Mouse (Mus musculus): ENCODE data around the gene Il15.
A peak's percentile ranks its signal among the peaks of the same experiment; 100 is the strongest.

Il15 gene

DNA sequence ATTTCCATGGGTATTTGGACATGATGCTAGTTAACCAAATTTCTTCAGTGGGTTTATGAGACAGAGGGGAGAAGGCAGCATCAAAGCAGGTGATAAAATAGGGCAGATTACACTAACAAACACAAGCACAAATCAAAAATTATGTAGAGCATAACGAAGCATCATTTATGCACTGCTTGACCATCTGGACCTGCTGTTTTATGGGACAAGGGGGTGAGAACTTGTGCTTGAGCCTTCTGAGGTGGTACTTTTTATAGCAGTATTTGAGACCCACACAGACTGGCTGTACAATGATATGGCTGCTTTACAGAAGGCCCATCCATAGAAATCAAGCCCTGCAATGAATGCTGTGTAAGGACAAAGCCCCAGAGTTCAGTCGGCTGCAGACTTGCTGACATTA, 46.9 kb downstream of the Il15 start:
- no peak for DNase-seq

GRCm38 (mm10) chr8:82351268-82351943, 51.6 kb downstream of the Il15 start:
- peak; percentile 68 for DNase-seq

GRCm38 (mm10) chr8:82349299-82349698, 53.7 kb downstream of the Il15 start:
- no peak for DNase-seq

DNA sequence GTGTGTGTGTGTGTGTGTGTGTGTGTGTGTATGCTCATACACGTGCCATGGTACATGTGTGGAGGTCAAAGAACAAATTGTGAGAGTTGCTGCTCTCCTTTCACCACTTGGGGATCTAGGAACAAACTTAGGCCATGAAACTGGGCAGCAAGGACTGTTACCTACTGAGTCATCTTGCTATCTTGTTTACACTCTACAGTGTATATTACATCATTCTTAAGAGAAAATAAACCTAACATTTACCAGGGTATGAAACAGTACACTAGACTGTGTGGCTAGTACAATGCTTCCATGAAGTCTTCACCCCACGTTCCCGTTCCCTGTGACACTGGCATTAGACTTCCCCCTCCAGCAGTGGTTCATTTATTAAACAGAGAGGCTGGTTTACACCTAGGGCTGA, 56.5 kb downstream of the Il15 start:
- no peak for DNase-seq

- DNase-seq, result no peak
Measured at GRCm38 (mm10) chr8:82331675-82332234, 71.3 kb downstream of the Il15 start.

DNA sequence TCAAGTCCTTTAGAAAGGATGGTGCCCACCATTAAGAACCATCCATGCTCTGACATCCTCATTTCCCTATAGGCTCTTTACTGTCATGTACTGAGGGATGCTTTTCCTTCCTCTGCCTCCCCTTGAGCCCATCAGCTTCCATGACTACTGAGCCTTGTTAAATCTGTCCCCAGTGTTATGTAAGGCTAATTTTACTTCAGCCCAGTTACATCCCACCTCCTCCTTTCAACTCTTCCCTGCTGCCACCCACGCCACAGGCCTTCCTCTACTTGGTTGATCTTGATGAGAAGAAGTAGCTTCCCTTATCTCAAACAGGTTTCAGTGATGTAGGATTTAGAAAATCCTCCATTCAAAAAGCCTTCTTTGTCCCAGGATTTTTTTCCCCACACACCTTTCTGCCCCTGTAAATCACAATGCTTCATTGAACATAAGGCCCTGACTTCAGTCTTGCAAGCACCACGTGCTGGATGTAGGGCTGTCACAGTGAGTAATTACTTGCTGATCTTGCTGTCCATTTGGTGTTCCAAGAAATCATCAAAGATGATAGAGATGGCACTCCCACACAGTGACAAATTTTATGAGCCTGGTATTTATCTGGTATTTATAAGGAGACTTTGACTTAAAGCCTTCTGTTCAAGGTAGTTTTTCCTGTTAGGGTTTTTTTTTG, 74.9 kb downstream of the Il15 start:
- no peak for DNase-seq

- peak; percentile 7 for DNase-seq
Measured at GRCm38 (mm10) chr8:82326061-82326460, 77.0 kb downstream of the Il15 start.

DNA sequence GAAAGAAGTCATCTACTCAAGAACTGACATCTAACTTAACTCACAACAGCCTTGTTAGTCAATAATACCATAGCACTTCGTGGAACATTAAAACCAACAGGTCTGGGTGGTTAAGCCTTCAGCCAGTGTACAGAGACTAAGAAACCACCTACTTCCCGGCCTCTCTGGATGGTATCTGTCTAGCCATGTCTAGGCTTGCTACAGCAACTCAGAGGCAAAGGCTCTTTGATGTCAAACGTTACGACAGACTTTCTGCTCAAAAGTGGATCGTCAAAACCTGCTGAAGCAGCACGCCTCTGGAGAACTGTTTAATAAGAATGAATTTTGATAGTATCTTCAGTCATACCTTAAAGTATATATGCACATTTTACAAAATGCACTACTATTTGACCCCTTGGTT, 77.4 kb downstream of the Il15 start:
- DNase-seq, result no peak

GRCm38 (mm10) chr8:82317446-82317845, 85.6 kb downstream of the Il15 start:
- DNase-seq, result no peak

DNA sequence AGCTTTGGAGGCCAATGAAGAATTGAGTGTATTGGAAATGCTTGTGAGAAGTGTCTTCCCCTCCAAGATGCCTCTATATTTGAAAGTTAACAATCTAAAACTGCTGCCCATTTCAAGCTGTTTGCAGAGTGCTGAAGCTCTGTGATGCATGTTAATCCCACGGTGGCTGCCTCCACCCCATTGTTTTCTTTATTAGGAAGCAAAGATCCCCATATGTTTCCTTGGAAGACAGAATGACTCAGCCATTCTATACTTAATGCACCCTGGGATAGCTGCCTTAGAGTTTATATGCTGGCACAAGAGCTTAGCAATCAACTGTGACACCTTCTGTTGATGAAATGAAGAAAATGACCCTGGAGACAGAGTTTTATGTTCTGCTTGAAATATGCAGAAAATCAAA, 96.6 kb downstream of the Il15 start:
- no peak for DNase-seq

DNA sequence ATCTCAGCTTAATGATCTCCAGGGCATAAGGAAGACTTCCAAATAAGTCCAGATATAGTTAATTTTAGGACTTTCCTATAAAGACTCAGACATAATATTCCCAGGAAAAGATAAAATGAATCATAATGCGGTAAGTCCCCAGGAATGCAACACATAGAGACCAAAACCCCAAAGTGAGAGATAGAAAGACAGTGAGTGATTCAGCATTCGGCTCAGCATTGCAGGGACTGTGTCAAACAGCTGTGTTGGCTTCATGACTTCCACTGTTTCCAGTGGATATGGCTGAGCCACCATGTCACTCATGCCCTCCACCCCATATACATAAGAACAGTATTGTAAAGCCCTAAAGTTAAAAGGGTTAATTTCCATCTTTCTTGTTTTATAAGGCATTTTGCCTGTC, 106.8 kb downstream of the Il15 start:
- DNase-seq, result no peak

- DNase-seq, result no peak
Measured at GRCm38 (mm10) chr8:82291659-82292058, 111.4 kb downstream of the Il15 start.

DNA sequence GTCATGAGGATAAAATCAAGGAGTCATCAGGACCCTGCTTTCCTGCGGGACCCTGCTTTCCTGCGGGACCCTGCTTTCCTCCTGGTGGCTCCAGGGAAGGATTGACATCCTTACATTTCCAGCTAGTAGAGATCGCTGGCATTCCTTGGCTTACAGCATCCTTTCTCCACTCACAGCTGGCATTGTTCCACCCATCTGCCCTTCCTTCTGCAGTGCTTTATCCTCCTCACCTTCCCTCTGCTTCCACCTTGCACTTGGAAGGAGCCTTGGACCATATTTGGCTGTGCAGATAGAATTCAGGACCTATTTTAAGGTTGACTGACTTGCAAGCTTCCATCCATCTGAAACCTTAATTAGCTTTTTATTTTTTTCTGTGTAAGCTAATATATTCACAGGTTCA, 117.2 kb downstream of the Il15 start:
- DNase-seq, result no peak

DNA sequence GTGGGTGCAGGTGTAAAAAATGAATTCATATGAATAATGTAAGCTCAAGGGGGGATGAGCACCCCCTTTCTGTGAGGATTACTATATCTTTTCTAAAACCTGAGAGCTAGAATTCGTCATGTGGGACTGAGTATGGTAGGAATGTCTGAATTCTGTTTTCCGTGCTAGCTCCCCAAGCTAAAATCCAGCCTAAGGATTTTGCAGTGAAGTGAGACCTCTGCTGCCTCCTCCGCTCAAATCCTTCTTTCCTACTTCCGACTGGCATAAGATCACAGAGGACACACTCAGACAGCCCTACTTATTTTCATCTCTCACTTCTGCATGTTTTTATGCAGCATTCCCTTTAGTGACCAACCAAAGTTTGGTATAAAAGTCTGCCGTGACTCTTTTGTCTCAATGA, 121.0 kb downstream of the Il15 start:
- DNase-seq, result no peak
